Mouse (Mus musculus) stomach, embryonic 14.5 days (tissue): ENCODE measurements around the gene Gna12. TPM values are rescaled to one million over a fixed set of nuclear protein-coding genes. Genes with fewer than 3 reads are reported as not detected.

Experiments
- ATAC-seq: fragments of 200-750 bp; cut with Nextera tagmentation; 2 replicates; pipeline ENCODE4 v1.8.0; 2017; ENCODE audit warnings: low read depth, moderate TSS enrichment; ENCODE audit not compliant: insufficient number of reproducible peaks, insufficient read depth, low FRiP score
- H3K27ac ChIP-seq: fragments of 300-500 bp; sonication (generic); 2 replicates; pipeline ENCODE4 v1.5.1; 2014; ENCODE audit warnings: mild to moderate bottlenecking, low read length, moderate library complexity, mixed read lengths
- H3K27me3 ChIP-seq: fragments of 300-500 bp; sonication (generic); 2 replicates; pipeline ENCODE4 v1.6.1; 2014; ENCODE audit warnings: low read length, control low read depth, mixed read lengths; ENCODE audit not compliant: control insufficient read depth, insufficient read depth
- H3K36me3 ChIP-seq: fragments of 300-500 bp; sonication (generic); 2 replicates; pipeline ENCODE4 v1.6.1; 2014; ENCODE audit warnings: mild to moderate bottlenecking, control low read depth, low read length, moderate library complexity, mixed read lengths; ENCODE audit not compliant: control insufficient read depth, insufficient read depth
- H3K4me1 ChIP-seq: fragments of 300-500 bp; sonication (generic); 2 replicates; pipeline ENCODE4 v1.6.1; 2014; ENCODE audit warnings: low read length, control low read depth, mixed read lengths; ENCODE audit not compliant: control insufficient read depth, insufficient read depth
- H3K4me2 ChIP-seq: fragments of 300-500 bp; sonication (generic); replicated peaks from 2 replicates; pipeline ENCODE4 v1.6.1; 2014; ENCODE audit warnings: low read depth, low read length, control low read depth
- H3K4me3 ChIP-seq: fragments of 300-500 bp; sonication (generic); 2 replicates; pipeline ENCODE4 v1.5.1; 2014; ENCODE audit warnings: low read depth, low read length, control low read depth
- H3K9ac ChIP-seq: fragments of 300-500 bp; sonication (generic); replicated peaks from 2 replicates; pipeline ENCODE4 v1.6.1; 2014; ENCODE audit warnings: low read depth, mild to moderate bottlenecking, control low read depth, low read length, moderate library complexity, mixed read lengths
- H3K9me3 ChIP-seq: fragments of 300-500 bp; sonication (generic); 2 replicates; pipeline ENCODE4 v1.6.1; 2016; ENCODE audit warnings: low read depth, low read length, control low read depth; ENCODE audit not compliant: control insufficient read depth
- WGBS: fragments of 180-500 bp; shearing (Covaris S2); extraction: QIAGEN DNeasy Blood & Tissue Kit; methylation state at CpG from one replicate; pipeline ENCODE4 v1.1.7; 2014; 5-methylcytosine and 5-hydroxymethylcytosine counted together
- polyA plus RNA-seq: library from polyadenylated mRNA; unstranded; fragments of >200 nt; fragmentation: Nextera tagmentation; extraction: Ambion mirVana; gene quantifications from 2 replicates; pipeline ENCODE4 v1.2.1, GENCODE M21; 2014

Gene Gna12
- polyA plus RNA-seq, 1 experiment from 2014 or later = 17.2 TPM

DNA sequence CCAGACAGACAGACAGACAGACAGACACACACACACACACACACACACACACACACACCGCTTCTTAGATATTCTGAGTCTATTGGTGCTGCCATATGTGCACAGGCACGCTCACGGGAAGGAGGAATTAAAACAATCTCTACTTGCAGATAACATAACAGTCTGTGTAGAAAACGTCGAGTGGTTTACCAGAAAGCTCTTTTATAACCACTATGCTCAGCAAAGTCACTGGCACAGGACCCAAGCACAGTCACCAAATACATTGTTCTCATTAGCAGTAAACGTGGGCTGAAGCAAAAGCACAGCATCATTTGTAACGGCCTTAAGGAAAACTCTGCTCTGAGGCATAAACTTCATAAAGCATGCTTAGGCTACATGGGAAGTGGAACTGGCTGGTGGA, 6.1 kb downstream of the Gna12 start:
- WGBS = 77% methylated on average over 7 of the region's 7 CpGs
- Histone ChIP-seq H3K27me3 (no peaks in the 10 kb centered on the region), H3K36me3 (no peaks in the 10 kb centered on the region), H3K27ac (no peak overlapping the region), H3K9me3 (no peaks in the 10 kb centered on the region), H3K4me3 (no peak overlapping the region), H3K4me1 (peaks cover 19% of the 10 kb centered on the region), H3K9ac (no peak overlapping the region), H3K4me2 (no peak overlapping the region)
- no peak for ATAC-seq

DNA sequence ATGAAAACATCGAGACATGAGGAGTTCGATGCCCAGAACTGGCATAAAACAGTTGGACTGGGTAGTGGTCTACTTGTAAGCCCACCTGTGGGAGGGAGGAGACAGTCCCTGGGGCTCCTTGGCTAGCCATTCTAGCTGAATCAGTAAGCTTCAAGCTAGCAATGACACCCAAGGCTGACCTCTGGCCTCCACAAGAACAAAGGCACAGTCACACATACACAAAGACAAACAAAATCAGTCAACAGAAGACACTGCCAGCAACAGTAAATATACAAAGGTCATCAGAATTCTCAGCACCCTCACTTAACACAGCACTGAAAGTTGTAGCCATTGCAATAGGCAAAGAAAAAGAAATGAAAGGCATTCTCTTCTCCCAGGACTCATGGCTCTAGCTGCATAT, 6.8 kb downstream of the Gna12 start:
- no peak overlapping the region for H3K9ac ChIP-seq
- no peaks in the 10 kb centered on the region for H3K9me3 ChIP-seq
- H3K36me3 ChIP-seq = no peaks in the 10 kb centered on the region
- no peak for ATAC-seq
- H3K4me2 ChIP-seq = no peak overlapping the region
- 95% methylated on average over 2 of the region's 2 CpGs for WGBS
- H3K27ac ChIP-seq = no peak overlapping the region
- H3K4me3 ChIP-seq = no peak overlapping the region
- peaks cover 15% of the 10 kb centered on the region for H3K4me1 ChIP-seq
- no peaks in the 10 kb centered on the region for H3K27me3 ChIP-seq

DNA sequence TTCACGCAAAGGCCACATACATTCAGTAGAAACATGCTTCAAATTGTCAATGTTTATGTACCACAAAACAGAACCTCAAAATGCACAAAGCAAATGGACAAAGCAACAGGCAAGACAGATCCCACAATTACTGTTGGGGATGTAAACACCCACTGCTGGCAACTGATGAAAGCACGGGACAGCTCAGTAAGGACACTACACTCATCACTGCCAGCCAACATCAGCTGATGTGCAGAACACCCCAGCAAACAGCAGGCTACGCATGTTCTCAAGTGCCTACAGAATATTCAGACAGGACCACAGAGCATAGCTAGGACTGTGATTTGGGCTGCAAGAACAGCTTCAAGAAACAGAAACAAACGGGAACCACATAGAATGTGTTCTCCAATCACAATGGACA, 8.3 kb downstream of the Gna12 start:
- H3K27me3 ChIP-seq = no peaks in the 10 kb centered on the region
- H3K27ac ChIP-seq = no peak overlapping the region
- no peak for ATAC-seq
- H3K4me1 ChIP-seq = peaks cover 11% of the 10 kb centered on the region
- WGBS = 87% methylated on average over 4 of the region's 4 CpGs
- H3K9ac ChIP-seq = no peak overlapping the region
- no peak overlapping the region for H3K4me3 ChIP-seq
- H3K36me3 ChIP-seq = no peaks in the 10 kb centered on the region
- no peak overlapping the region for H3K4me2 ChIP-seq
- H3K9me3 ChIP-seq = no peaks in the 10 kb centered on the region

- H3K27me3 ChIP-seq = no peaks in the 10 kb centered on the region
- no peak overlapping the region for H3K4me2 ChIP-seq
- H3K9me3 ChIP-seq = no peaks in the 10 kb centered on the region
- ATAC-seq = no peak
- H3K9ac ChIP-seq = no peak overlapping the region
- WGBS = 75% methylated on average over 4 of the region's 4 CpGs
- H3K4me1 ChIP-seq = peaks cover 15% of the 10 kb centered on the region
- no peaks in the 10 kb centered on the region for H3K36me3 ChIP-seq
- H3K4me3 ChIP-seq = no peak overlapping the region
- H3K27ac ChIP-seq = no peak overlapping the region
Observed at GRCm38 (mm10) chr5:140820539-140820938, 9.7 kb downstream of the Gna12 start.

DNA sequence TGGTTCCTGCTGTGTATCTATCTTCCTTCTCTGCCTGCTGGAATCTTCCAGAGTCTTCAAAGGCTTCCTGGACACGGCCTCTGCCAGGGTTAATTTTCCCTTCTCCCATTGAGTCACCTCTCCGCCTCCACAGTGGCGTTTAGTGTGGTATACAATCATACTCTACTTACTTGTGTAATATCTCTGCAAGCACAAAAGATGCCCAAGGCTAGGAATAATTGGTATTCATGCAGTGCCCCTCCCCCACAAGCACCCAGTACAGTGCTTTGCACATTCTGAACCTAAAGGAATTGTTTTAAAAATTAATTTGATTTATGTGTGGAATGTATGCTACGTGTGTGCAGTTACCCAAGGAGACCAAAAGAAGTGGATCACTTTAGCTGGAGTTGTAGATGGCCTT, 10.6 kb downstream of the Gna12 start:
- Histone ChIP-seq H3K4me2 (no peak overlapping the region), H3K4me3 (no peak overlapping the region), H3K9me3 (no peaks in the 10 kb centered on the region), H3K27ac (no peak overlapping the region), H3K27me3 (no peaks in the 10 kb centered on the region), H3K36me3 (no peaks in the 10 kb centered on the region), H3K9ac (no peak overlapping the region), H3K4me1 (peaks cover 20% of the 10 kb centered on the region)
- ATAC-seq = no peak
- WGBS = 58% methylated on average over 4 of the region's 4 CpGs

DNA sequence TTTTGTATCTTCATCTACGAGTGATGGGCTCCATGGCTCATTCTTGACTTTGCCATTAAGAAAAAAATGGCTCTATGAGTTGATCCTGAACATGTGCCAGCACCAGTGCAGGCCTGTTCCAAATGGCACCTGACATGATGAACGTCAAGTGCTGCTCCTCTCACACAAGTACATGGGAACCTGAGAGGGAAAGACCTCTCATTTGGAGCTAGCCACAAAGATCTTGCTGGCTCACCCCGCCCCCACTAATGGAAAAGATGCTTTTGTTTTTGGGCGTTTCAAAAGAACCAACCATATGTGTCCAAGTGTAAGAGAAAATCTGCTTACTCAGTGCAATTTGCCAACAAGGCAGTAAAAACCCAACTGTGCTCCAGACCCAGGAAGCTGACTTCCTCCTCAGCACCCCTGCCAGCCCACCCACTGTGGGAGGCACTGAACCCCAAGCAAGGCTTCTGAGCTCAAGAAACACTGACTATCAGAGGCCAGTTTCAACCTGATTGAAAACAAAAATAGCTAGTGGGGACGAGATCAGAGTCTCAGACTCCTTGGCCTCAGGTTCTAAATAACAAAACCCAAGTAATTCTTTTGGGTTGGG, 11.7 kb downstream of the Gna12 start:
- 74% methylated on average over 5 of the region's 5 CpGs for whole genome bisulfite sequencing
- H3K27me3 ChIP-seq = no peaks in the 10 kb centered on the region
- no peak for ATAC-seq
- H3K9ac ChIP-seq = no peak overlapping the region
- H3K4me3 ChIP-seq = no peak overlapping the region
- no peaks in the 10 kb centered on the region for H3K9me3 ChIP-seq
- H3K27ac ChIP-seq = no peak overlapping the region
- no peaks in the 10 kb centered on the region for H3K36me3 ChIP-seq
- peaks cover 20% of the 10 kb centered on the region for H3K4me1 ChIP-seq
- no peak overlapping the region for H3K4me2 ChIP-seq

- no peak overlapping the region for H3K27ac ChIP-seq
- ATAC-seq = no peak
Observed at GRCm38 (mm10) chr5:140816950-140817568, 13.2 kb downstream of the Gna12 start.

GRCm38 (mm10) chr5:140816008-140816407, 14.2 kb downstream of the Gna12 start:
- Histone ChIP-seq H3K4me1 (peaks cover 30% of the 10 kb centered on the region), H3K9me3 (no peaks in the 10 kb centered on the region), H3K9ac (no peak overlapping the region), H3K27ac (no peak overlapping the region), H3K36me3 (no peaks in the 10 kb centered on the region), H3K4me2 (no peak overlapping the region), H3K27me3 (no peaks in the 10 kb centered on the region), H3K4me3 (no peak overlapping the region)
- WGBS = 80% methylated on average over 3 of the region's 3 CpGs
- ATAC-seq = no peak

More at GRCm38 (mm10) chr5:140816950-140817568, 13.2 kb downstream of the Gna12 start:
- no peaks in the 10 kb centered on the region for H3K27me3 ChIP-seq
- peaks cover 25% of the 10 kb centered on the region for H3K4me1 ChIP-seq
- WGBS = 81% methylated on average over 6 of the region's 6 CpGs
- no peak overlapping the region for H3K4me3 ChIP-seq
- no peaks in the 10 kb centered on the region for H3K9me3 ChIP-seq
- H3K9ac ChIP-seq = no peak overlapping the region
- H3K36me3 ChIP-seq = no peaks in the 10 kb centered on the region
- no peak overlapping the region for H3K4me2 ChIP-seq
